Mouse (Mus musculus): ENCODE results near the gene Foxk2.
A peak's percentile ranks its signal among the peaks of the same experiment; 100 is the strongest.

The Foxk2 gene

DNA sequence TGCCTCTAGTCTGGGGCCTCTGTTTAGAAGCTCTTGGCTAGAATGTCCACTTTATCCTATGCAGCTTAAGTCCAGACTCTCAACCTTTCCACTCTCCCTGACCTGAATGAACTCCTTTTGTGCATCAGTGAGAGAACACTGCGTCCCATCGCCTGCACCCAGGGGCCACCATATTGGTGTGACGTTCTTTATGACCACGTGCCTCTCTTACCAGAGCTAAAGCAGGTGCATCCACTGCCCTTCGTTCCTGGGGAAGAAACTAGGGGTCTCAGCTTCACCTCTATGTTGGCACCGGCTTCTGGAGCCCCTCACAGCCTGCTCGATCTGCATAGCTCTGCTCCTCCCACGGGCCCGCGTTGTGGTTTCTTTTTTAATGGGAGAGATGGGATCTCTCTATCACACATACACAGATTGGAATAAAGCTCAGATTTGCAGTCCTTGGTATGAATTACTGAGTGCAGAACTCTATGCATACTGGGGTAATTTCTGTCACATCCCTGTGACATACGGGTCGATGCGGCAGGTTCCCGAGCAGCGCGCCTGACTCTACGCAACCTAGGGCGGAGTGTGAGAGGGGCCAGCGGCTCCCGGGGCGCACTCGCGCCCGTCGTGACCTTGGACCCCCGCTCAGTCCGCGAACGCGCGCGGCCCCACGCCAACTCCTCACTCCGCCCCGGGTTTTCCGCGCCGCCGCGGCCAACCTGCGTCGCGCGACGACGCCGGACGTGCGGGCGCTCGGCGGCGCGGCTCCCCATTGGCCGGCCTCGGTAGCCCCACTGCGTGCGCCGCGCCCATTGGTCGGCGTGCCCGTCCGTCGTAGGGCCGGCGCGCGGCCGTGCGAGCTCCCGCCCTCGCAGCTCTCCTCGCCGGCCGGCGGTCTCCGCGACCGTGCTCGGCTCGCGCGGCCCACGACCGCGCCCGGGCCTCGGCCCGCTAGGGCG is at the start of gene Foxk2:
Foxk2 (plus strand) TSS at position 831 of the 941 bp plus-strand sequence.
- peak; percentile 45 for DNase-seq (ENCODE audit: low spot score)

DNA sequence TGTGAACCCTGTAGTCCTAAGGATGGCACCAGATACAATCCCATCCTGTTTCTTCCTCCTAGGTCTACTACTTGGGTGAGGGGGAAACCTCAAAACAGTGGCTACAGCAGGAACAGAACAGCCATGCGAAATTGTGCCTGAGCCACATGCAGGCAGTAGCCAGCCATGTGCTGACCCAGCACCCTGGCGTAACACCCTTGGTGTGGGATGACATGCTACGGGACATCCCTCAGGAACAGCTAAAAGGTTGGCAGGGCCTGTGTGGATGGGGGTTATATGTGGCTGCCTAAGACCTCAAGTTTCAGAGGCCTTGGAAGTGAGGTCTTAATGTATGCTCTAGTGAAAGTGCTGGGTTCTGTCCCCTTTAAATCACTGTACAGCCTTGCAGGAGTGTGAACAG is 43.0 kb upstream of the Foxk2 start:
- DNase-seq (ENCODE audit: low spot score) = no peak

DNA sequence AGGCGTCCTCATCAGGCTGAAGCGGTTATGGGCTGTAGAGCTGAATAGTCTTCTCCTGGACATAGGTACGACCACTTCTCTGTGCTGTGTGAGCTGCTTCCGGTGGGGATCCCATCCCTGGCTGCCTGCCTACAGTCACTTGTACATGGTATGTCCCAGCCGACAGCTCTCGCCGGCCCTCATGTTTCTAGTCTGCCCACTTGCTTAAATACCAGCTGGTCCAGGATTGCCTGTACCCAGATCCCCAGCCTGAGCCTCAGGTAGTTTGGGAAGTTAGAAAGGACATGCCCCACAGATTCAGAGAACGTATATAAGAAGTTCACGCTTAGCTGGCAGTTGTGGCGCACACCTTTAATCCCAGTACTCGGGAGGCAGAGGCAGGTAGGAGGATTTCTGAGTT is 40.0 kb upstream of the Foxk2 start:
- no peak for DNase-seq (ENCODE audit: low spot score)

DNA sequence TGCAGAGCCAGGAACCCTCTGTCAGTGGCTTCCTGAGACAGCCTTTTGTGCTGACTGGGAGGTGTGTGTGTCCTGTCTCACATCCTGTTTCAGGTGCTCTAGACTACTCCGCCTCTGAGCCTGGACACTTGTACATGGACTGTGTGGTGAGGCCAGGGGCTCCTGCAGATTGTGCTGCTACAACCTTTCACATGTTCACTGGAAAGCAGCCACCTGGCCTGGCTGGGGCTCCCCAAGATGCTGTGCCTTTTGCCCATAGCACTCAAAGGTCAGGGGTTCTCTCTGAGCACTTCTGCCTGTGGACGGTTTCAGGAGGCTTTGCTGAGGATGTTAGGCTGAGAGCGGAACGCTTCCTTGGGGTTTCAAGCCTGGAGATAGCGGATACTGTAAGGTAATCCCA is 39.0 kb upstream of the Foxk2 start:
- no peak for DNase-seq (ENCODE audit: low spot score)

DNA sequence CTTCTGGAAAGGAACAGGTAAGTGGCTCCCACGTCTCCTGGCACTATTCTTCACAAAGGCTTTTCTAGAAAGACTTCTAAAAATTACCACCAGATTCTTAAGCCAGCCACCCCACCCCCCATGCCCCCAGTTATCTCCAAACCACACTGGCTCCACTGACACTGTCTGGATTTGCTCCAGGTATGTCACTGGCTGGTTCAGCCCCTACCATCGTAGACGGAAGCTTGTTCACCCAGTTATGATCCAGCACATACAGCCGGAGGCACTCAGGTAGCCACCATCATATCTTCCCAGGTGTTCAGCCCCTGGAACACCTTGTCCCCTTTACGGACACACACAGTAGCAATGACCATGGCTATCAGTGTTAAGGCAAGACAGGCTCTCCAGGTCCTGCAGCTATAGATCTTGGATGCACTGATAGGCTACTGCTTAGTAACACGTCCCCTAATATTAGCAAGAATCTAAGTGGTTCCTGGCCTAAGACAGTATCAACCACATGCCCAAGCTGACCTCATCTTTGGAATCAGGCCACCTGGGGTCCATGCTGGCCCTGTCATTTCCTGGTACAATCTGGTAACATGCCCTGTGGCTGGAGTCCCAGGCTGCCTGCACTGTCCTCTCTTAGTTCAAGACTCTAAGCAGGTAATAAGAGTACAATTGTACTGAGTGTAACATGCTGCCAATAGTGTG is 38.3 kb upstream of the Foxk2 start:
- DNase-seq (ENCODE audit: low spot score) = no peak

DNA sequence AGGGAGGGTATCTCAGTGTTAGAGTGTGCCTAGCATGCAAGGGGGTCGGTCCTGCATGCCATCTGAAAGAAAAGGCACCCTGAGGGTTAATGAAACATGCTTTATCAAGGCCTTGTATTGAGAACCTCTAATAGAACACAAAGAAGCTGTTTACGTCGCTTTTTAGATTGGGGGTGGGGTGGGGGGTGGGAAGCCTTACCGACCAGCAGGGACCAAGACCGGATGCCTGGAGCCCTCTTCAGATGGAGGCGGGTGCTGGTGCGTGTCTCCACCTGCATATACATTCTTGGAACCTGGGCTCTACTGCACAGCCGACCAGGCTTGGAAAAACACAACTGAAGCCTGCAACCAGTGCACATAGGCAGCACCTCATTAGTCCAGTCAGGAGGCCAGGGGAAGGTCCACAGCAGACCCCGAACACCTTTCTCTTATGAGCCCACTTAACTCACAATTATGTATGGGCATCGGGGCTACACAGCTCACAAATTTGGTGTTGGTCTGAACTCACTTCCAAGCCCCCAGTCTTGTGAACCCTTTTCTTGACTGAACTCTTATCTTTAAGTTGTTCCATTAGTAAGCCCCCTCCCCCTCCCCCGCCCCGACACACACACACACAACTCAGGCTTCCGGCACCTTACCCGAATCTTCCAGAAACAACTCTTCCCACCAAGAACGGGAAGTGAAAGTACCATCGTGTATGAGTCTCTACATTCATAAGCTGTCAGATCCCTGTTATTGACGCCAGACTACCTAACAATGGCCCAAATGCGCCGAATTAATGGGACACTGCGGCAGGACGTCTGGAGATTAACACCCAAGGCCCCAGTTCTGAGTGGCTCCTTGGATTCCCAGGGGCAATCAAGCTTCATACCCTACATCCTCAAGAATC is 31.4 kb upstream of the Foxk2 start:
- no peak for DNase-seq (ENCODE audit: low spot score)

DNA sequence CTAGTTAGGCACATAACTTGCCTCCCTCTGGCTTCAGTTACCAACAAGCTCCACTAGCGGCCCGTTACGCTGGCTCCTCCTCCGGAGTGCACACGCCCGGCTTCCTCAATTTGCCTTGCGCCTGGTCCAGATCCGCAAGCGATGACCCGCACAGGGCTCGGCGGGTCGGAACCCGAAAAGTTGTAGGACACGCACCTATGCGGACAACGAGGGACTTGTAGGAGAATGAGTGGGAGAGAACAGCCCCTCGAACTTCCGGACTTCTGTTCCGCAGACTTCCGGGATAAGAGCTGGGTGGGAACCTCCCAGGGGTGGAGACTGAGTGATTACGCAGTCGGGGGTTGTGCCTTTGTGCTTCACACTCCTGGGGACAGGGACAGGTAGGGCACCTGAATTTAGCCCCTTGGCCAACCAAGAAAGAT is 30.8 kb upstream of the Foxk2 start, which contains the start of gene Cybc1:
Cybc1 (minus strand) TSS at position 305 of the 422 bp plus-strand sequence.
- DNase-seq (ENCODE audit: low spot score) = peak; percentile 45

DNA sequence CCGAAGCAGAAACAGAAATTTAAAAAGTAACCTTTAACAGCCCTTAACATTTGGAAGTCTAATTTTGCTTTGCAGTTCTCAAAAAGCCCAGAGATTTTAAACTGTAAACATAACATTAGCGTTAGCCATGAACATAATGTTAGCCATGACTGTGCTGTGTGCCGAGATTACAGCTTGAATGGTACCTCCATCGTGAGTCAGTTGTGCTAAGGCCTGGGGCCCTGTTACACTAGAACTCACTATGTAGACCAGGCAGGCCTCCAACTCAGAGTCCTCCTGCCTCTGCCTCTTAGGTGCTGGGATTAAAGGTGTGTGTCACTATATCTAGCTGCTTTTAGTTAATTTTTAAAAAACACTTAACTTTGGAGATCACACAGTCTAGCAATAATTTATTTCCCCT is 28.6 kb upstream of the Foxk2 start:
- DNase-seq (ENCODE audit: low spot score) = no peak

DNA sequence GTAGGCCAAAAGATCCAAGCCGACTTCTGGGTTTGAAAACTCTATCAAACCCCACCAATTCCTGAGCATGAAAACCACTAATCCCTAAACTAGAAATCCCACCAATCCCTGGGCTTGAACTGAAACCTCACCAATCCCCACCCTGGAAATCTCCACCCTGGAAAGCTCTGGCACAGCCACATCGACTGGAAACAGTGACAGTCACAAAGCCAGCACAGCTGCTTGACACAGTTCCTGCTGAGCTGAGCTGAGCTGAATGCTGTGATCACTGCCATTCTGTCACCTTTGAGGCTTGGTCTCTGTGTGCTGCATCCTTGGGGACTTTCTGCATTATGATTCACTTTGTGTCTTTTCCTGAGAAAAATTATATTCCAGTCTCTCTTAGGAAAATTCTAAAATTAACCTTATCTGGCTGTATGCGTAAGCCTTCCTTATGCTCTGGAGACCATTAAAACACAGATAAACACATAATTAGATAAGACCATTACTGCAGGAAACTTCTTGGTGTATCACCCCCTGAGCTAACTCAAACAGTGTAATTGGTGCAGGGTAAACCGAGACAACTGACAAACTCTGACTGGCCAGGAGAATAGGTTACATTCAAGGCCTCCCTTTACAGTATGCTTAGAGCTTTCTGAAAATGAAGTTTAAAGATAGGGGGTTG is 28.0 kb upstream of the Foxk2 start:
- DNase-seq (ENCODE audit: low spot score) = no peak

DNA sequence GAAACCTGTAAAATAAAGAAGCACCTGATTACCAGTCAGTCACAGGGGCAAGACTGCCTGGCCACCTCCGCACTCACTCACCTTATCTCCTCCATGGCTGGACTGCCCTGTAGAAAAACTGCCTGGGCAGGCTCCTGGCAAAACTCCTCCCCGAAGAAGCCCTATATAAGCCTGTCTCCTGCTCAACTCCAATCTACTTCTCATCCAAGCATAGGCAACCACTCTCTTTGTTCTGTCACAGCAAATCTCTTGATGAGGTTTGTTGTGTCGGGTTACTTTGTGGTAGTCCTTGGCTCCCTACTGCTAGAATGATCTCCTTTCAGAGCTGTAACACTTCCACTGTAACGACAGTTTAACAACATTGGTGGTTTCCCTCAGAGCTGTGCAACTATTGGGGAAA is 27.1 kb upstream of the Foxk2 start:
- DNase-seq (ENCODE audit: low spot score) = no peak

DNA sequence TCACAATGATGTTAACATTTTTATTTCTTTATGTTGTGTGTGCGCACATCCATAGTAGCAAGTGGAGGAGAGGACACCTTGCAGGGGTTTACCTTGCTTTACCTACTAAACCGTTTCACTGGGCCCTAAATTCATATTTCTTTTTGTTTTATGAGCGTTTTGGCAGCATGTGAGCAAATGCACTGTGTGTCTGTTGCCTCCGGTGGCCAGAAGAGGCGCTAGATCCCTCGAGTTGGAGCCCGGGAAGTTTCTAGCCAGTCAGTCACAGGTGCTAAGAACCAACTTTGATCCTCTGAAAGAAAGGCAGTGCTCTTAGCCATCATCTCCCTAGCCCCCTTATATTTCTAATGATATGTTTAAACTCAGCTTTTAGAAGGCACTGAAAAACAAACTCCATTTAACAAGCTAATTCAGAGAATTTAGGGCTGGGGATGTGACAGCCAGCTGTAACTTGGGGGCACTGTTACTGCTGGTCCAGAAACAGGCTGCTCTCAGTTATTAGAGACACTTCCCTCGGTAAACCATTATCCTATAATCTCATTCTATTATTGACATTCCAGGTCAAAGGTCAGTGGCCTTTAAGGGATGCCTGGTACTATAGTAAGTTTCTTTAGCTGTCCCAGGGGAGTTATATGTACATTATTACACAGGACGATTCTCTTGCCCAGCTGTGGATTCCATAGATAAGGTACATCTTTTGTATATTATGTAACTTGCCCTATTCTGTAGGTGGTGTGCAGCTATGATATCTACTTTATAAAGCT is 24.1 kb upstream of the Foxk2 start:
- DNase-seq (ENCODE audit: low spot score) = no peak

DNA sequence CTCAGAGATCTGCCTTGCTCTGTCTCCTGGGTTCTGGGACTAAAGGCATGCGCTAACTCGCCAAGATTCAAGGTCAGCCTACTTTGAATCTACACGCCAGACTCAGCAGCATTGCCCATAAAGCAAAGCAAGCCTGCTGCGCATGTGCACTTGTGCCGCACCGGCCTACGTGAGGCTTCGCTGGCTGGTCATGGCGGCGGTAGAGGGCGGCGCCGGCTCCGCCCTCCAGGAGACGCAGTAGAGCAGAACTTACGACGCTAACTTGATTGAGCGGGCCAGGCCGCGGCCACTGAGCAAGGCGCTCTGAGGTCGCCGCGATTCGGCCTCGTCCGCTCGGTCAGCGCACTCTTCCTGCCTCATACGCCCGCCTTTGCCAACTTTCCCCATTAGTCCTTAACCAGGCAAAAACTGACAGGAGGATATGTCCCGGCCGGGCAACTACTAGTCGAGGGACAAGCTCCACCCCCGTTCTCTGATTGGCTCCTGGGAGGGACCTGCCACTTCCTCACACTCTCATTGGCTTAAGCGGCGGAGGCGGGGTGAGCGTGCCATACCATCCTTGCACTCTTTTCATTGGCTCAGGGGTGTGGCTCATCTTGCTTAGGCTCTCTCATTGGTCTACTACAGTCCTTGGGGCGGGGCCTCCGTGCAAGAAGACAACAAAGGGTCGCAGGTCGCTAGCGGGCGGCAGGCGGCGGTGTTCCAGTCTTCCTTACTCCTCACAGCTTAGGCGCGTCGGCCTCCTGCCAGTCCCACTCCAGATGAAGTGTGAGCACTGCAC is 23.0 kb upstream of the Foxk2 start, which contains the start of gene Narf:
Narf (plus strand) TSS at position 690 of the 781 bp plus-strand sequence.
- peak; percentile 99 for DNase-seq (ENCODE audit: low spot score)

DNA sequence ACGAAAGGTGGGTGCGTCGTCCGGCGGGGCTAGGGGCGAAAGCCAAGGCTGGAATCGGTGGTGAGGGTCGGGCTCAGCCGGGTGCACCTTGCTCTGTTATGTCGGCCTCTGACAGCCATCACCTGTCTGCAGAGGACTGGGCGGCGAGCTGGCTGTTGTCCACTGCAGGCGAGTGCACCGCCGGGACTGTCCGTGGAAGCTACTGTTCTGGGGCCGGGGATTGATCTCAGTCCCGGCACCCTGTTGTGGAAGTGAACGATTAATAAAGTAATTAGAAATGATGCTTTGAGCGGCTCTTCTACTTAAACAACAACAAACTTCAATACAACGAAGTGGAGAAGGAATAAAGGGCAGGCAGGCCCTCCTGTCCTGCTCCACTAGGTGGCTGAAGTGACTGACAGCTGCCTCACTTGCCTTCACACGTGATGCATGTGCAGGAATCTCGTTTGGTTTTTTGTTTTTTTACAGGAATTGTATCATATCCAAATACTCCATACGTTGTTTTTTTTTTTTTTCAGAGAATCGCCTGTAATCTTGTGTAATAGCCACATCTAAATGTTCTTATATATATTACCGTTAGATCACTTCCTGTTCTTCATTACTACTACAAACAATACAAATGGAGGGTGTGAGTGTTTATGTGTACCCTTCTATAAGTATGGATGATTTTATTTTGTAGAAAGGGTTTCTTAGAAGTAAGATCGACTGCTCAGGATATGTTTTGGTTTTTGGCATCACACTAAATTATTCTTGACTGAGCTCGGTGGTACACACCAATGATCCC is 22.3 kb upstream of the Foxk2 start:
- no peak for DNase-seq (ENCODE audit: low spot score)

DNA sequence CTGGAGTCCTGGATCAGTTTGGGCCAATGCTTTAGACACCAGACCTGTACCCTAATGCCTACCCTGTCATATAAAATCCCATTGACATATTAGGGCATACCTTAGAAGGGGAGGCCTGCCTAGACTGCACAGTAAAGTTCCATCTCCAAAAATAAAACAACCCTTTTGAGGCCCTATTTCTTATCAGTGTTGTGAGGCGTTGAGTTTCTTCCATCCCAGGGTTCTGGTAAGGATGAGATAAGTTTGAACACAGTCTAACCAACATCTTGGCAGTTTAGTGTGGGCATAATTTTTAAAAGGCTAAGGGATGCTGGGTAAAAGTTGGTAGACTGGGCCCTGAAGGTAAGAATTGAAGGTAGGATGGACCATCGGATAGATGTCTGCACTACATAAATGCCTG is 20.1 kb upstream of the Foxk2 start:
- DNase-seq (ENCODE audit: low spot score) = no peak

DNA sequence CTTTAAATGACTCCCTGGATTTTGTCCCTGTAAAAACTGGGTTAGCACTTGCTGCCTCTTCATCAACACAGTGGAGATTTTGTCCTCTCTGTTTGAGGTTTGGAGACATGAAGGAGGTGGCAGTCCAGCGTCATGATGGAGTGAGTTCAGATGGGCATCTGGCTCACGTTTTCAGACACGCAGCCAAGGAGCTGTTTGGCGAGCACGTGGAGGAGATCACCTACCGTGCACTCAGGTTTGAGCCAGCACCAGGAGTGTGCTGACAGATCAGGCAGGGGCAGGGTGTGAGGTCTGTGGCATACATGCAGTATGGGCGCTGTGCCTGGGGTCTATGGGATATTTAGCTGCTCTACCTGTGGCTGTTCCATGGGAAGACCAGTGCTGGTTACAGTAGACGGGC is 9.6 kb upstream of the Foxk2 start:
- no peak for DNase-seq (ENCODE audit: low spot score)

DNA sequence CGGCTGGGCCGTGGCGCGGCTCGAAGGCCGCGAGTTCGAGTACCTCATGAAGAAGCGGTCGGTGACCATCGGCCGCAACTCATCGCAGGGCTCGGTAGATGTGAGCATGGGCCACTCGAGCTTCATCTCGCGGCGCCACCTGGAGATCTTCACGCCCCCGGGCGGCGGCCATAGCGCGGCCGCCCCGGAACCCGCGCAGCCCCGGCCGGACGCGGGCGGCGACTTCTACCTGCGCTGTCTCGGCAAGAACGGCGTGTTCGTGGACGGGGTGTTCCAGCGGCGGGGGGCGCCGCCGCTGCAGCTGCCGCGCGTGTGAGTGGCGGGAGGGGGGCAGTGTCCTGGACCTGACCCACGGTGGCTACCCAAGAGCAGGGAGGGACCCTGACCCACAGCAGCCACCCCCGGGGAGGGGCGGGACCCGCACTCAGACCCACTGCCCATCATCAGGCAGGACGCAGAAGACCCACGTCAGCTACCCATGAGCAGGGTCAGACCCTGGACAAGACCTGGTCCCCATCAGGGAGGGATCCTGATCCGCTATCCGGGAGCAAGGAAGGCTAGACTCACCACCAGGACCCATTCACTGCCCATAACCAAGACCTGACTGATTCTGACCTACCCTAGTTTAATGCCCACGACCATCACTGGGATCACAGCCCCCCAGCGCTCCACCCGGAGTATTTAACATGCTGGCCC is 569 bp downstream of the Foxk2 start:
- DNase-seq (ENCODE audit: low spot score) = no peak

DNA sequence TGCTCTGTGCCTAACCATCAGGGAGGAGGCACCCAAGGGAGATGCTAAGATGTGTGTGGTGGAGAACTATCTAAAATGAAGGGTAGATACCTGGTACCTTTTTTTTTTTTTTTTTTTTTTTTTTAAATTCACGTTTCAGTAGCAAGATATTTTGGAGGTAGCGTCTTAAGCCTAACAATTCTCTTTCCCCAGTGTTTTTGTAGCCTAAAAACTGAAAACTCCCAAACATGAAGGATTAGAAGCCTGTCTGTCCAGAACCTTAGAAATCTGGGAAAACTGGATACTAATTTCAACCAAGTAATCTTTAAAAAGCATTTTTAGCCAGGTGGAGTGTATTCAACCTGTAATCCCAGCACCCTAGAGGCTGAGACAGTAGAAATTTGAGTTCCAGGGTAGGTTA is 1.3 kb downstream of the Foxk2 start:
- no peak for DNase-seq (ENCODE audit: low spot score)

DNA sequence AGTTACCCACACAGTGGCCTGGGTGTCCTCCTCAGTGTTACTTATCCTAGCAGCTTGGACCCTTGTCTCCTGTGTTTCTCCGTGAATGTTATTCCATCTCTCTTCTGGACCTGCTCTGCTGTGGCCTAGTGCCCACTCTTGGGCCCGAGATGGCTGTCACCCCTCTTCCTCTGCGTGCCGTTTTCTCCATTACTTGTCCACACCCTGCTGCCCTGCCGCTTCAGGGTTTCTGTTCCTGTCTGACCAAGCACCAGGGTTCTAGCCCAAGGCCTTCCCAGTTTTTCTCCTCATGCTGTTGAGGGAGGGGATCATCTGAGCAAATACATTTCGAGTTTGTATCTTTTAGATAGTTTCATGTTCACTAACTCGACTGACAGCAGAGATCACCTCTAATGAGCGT is 17.7 kb downstream of the Foxk2 start:
- DNase-seq (ENCODE audit: low spot score) = no peak

DNA sequence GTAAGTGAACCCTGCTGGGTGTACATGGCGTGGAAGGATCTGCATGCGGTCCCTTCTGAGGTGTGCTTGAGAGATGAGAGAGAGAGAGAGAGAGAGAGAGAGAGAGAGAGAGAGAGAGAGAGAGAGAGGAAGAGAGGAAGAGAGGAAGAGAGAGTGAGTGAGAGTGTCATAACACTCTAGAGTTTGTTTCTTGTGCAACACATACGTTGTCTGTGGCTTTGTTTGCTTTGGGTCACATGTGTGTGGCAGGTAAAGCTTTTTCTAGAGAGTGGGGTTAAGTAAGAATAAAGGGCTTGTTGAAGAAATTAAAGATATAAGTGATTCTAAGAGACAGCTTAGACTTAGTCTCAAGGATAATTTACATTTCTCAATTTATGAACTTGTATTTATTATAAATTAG is 18.2 kb downstream of the Foxk2 start:
- DNase-seq (ENCODE audit: low spot score) = no peak
